ENCODE assay signal across 3 mouse cellular contexts in genomic region chr7:3398363-3398762, GRCm38 (mm10). TPM values are rescaled to one million over a fixed set of nuclear protein-coding genes. Genes with fewer than 3 reads are reported as not detected.
"Had no signal": no experiment of that assay in that cellular context is flagged by ENCODE, and none has a peak within 500 bp of the region (broad histone marks: within the 10 kb centered on the region; RNA-seq: fewer than 3 reads in every experiment).

No protein-coding gene starts in this region.

RNA-seq across cellular contexts. Expression of gene Cacng8, which starts 7.9 kb away (rescaled TPM):
- total RNA-seq: neutrophil, adult 5-6 weeks had no signal

RNA-seq across cellular contexts. Expression of gene Cacng6, which starts 25.6 kb away (rescaled TPM):
- total RNA-seq: neutrophil, adult 5-6 weeks had no signal
- polyA plus RNA-seq: small intestine, adult 2 months; urinary bladder, adult 2 months had no signal
